Mouse (Mus musculus): ENCODE measurements around the gene Fbxo21.

Fbxo21 gene

DNA sequence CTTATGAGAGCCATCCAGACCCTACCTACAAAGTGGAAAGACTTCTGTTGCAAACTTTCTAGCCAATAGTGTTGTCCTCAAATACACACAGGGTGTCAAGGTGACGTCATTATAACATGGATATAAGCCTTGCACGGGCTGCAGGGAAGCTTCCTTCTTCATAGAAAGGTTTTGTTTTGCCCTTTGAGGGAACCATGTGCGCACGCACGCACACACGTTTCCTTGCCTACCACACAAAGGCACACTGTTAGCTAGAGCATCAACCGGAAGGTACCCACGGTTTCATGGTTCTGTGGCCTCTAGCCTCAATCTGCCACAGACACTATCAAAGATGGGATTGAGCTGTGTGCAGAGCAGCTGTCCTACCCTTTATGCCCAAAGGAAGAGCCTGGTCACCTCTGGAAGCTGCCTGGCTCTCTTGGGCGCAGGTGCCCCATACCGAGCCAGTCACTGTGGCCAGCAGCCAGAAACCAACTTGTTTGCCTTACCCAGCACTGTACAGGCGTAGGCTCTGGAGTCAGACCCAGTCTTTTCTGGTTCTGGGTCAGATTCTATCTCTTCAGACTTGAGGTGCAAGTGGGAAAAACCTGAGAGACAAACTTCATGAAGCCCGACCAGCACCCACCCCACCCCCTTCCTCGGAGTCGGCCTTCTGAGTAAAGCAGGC lies 70.7 kb downstream of the Fbxo21 start:
- DNase-seq (ENCODE audit: low spot score): no peak

DNA sequence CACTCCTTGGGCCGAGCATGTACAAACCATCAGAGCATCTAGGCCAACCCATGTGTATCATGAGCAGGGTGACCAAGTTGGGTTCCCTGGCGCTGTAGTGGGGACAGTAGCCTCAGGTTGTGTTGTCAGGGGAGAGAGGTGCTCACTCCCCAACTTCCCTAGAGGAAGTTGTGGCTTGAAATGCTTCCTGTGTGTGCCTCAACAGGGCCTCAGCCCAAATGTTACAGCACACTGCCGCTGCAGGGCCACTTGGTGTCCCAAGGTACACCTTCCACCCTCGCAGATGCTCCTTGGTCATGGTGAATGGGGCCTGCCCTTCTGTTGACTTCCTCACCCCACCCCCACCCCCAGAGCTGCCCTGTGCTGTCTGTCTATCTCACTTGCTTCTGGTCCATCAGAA lies 71.9 kb downstream of the Fbxo21 start:
- DNase-seq (ENCODE audit: low spot score): no peak

DNA sequence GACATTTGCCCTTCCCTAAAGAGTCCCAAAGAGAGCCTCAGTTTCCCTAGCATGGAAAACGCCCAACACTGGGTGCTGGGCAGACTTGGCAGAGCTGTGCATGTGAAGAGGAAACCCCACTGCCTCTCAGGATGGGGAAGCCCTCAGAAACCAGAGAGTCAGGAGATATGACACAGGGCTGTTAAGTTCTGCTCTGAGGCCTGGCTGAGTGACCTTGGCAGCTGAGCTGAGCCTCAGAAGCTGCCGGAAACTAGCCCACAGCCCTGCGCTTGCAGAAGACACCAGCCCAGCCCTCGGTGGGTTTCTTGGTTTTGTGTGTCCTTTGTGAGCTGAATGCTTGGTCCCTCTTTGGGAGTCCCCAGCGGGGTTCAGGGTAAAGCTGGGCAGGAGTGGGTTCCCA lies 72.4 kb downstream of the Fbxo21 start:
- no peak for DNase-seq (ENCODE audit: low spot score)

DNA sequence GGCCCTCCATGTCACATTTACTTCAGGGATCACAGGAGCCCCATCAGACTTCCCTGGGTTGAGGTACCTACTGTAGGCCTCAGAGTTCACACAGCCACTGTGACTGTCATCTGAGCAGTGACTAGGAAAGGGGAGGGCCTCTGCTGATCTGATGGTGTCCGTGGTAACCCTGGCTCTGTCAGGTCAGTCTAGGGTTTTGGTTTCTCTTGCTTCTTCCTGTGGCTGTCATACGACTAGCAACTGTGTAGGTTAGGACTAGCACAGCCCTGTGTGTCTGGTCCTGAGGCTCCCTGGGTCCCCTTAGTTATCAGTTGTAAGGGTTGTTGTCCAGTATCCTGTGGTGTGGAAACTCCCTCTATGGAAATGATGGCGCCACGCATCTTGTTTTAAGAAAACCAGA lies 74.2 kb downstream of the Fbxo21 start:
- DNase-seq (ENCODE audit: low spot score): no peak

DNA sequence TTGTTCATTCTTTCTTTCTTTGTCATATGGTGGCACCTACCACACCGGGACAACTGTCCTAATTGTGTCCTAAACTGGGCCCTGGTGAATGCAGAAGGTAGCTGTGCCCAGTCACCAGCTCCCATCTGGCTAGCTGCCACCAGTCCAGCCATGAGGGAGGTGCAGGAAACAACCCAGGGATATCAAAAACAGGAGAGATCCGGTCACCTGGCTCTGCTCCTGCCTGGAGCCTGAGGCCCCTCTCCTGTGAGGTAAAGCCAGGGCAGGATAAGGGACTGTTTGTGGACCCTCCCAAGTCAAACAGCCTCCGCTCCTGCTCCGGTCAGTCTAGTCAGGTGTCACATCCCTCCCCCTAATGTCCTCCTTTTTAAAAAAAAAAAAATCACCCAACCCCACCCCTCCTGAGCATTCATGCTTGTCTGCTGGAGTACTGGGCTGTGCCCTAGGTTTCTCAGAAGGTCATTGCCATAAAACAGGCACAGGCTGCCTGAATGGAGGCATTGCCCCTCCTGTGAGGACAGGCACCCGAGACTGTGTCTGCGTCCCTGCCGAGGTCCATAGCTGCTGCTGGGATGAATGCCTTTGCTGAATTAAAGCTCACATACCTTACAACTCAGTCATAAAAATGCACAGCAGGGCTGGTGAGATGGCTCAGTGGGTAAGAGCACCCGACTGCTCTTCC lies 75.6 kb downstream of the Fbxo21 start:
- no peak for DNase-seq (ENCODE audit: low spot score)

DNA sequence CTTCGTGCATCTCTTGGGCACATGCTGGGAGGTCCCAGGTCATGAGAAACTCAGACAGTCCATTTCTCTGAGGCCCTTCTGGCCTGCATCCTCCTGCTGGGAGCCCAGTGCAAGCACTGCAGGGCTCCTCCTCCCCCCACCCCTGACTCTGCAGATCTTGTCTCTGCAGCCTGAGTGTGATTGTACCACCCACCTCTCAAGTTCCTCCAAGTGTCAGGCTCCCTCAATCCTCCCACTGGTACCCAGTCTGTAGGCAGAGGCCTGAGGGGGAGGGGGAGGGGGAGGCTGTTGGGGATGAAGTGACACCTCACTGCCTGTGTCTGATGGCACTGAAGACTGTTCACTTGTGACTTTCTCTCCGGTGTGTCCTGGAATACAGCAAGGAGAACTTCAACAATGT lies 76.7 kb downstream of the Fbxo21 start:
- no peak for DNase-seq (ENCODE audit: low spot score)

DNA sequence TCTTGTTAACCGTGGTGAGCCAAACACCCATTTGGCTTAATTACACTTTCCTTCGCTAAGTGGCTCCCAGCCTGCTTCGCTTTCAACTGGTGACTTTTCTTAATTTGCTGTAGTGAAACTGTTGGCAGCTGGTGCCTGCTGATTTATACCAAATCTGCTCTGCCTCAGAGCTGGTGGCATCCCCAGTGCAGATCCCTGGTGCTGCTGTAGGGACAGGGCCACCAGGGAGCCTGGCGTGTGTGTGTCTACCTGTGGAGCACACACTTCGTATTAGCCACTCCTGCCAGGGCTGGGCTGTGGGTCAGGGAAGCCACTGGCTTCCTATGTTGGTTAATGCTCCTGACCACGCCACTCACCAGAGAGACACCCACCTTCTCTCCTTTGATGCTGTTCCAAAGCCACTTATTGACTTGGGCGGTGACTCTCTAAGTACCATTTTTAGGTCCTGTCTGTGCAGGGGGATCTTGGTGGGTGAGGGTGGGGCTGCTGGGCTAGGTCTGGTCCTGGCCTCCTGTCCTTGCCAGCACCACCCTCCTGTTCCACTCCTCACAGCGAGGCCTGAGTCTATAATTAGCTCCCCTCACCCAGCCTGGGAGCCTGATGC lies 81.1 kb downstream of the Fbxo21 start:
- DNase-seq (ENCODE audit: low spot score): no peak

DNA sequence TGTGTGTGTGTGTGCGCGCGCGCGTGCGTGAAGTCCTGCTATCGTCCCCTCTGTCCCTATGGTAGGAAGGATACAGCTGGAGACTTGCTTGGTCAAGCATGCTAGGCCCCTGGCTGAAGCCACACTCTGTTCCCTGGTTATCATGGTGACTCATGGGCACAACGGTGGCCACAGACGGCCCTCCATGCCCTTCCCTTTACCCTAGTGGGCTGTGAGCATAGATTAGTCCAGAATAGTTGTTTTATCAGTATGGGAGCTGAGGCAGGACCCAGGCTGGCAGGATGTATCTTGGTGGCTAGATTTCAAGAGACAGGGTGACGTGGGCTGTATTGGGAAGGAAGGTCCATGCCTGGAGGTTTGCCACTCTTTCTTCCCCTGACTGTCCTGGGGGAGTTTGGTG lies 82.3 kb downstream of the Fbxo21 start:
- DNase-seq (ENCODE audit: low spot score): no peak

DNA sequence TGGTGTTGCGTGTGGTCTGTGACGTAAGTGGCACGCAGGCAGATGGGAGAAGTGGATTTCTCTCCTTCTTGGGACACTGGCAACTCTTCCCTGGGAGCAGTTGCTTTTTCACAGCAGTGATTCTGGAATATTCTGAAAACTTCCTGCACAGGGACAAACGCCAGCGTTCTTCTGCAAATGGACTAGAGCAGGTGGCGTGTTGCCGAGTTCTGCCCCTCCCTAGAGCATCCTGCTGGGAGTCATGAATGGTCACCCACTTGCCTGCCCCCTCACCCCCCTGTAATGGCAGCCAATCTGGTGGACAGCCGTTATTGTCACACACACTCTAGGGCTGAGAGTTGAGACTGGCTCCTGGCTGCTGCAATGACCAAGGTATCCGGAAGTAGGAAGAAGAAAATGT lies 83.1 kb downstream of the Fbxo21 start:
- DNase-seq (ENCODE audit: low spot score): no peak
